Comparison of ENCODE assay signal across 20 mouse cellular contexts in genomic region chr2:66173134-66173533, GRCm38 (mm10). TPM values are rescaled to one million over a fixed set of nuclear protein-coding genes. Genes with fewer than 3 reads are reported as not detected.
DNase-seq lines count a peak whose midpoint lies in the region; ATAC-seq lines count a peak whose summit lies in the region.
"Had no signal": no experiment of that assay in that cellular context is flagged by ENCODE, and none has a peak within 500 bp of the region (broad histone marks: within the 10 kb centered on the region; RNA-seq: fewer than 3 reads in every experiment).

No protein-coding gene starts in this region.

- peaks cover 12% of the 10 kb centered on the region for H3K4me1 ChIP-seq in embryonic facial prominence, embryonic 13.5 days
- H3K4me1 ChIP-seq in embryonic facial prominence, embryonic 10.5 days, result peaks cover 9% of the 10 kb centered on the region
- peaks cover 14% of the 10 kb centered on the region for H3K4me1 ChIP-seq in forebrain, embryonic 14.5 days (ENCODE audit: control insufficient read depth, insufficient read depth, low read length)
- H3K4me1 ChIP-seq: heart, embryonic 15.5 days had no signal

- DNase-seq in embryonic facial prominence, embryonic 10.5 days (ENCODE audit: low spot score), result no peak
- peak; percentile 79 for DNase-seq in layer of hippocampus, adult 11-12 months (ENCODE audit: low spot score)
- DNase-seq in layer of hippocampus, postnatal 10 days (ENCODE audit: low spot score in 2 of 2), result no peak
- peak; percentile 57 for DNase-seq in forebrain, embryonic 14.5 days (ENCODE audit: low spot score)
- DNase-seq in layer of hippocampus, adult 9-10 months (ENCODE audit: low spot score), result peak; percentile 77
- DNase-seq in adrenal gland, postnatal 14 days, result no peak
- no peak for DNase-seq in lung, postnatal 4 days
- DNase-seq: adrenal gland, postnatal 25 days; cerebellum, adult 18-20 months; gastrocnemius, adult 2 months; heart, postnatal 36 days; kidney, postnatal 25 days; thymus, adult 18-20 months; thymus, postnatal 36 days had no signal

- no peaks in the 10 kb centered on the region for H3K9me3 ChIP-seq in embryonic facial prominence, embryonic 13.5 days
- H3K9me3 ChIP-seq in embryonic facial prominence, embryonic 10.5 days, result no peaks in the 10 kb centered on the region
- no peaks in the 10 kb centered on the region for H3K9me3 ChIP-seq in forebrain, embryonic 14.5 days (replicated peaks; ENCODE audit: control insufficient read depth, low read length)
- H3K9me3 ChIP-seq: heart, embryonic 15.5 days; hindbrain, embryonic 15.5 days had no signal

- H3K27me3 ChIP-seq in embryonic facial prominence, embryonic 13.5 days, result no peaks in the 10 kb centered on the region; the same call in 1 of the 2 replicates
- no peaks in the 10 kb centered on the region for H3K27me3 ChIP-seq in embryonic facial prominence, embryonic 10.5 days (replicated peaks; ENCODE audit: low read depth, poor library complexity, severe bottlenecking)
- H3K27me3 ChIP-seq in forebrain, embryonic 14.5 days (replicated peaks; ENCODE audit: control insufficient read depth, insufficient read depth, low read length), result no peaks in the 10 kb centered on the region
- H3K27me3 ChIP-seq: heart, embryonic 15.5 days; hindbrain, embryonic 15.5 days had no signal

- H3K27ac ChIP-seq in embryonic facial prominence, embryonic 13.5 days, result peak overlapping the region; percentile 44; the same call in 1 of the 2 replicates
- H3K27ac ChIP-seq in embryonic facial prominence, embryonic 10.5 days (replicated peaks), result no peak overlapping the region
- H3K27ac ChIP-seq in forebrain, embryonic 14.5 days (ENCODE audit: low read depth, low read length), result no peak overlapping the region
- H3K27ac ChIP-seq: gastrocnemius, adult 2 months; heart, embryonic 15.5 days; hindbrain, embryonic 15.5 days had no signal

- H3K36me3 ChIP-seq in embryonic facial prominence, embryonic 13.5 days, result no peaks in the 10 kb centered on the region
- no peaks in the 10 kb centered on the region for H3K36me3 ChIP-seq in embryonic facial prominence, embryonic 10.5 days (replicated peaks)
- H3K36me3 ChIP-seq in forebrain, embryonic 14.5 days (ENCODE audit: control insufficient read depth, insufficient read depth, low read length), result no peaks in the 10 kb centered on the region
- H3K36me3 ChIP-seq: heart, embryonic 15.5 days; hindbrain, embryonic 15.5 days had no signal

- H3K9ac ChIP-seq in embryonic facial prominence, embryonic 13.5 days, result no peak overlapping the region
- H3K9ac ChIP-seq in forebrain, embryonic 14.5 days (ENCODE audit: low read length), result no peak overlapping the region
- H3K9ac ChIP-seq: heart, embryonic 15.5 days; hindbrain, embryonic 15.5 days had no signal

- peak overlapping the region; percentile 11; the same call in 1 of the 2 replicates for H3K4me2 ChIP-seq in embryonic facial prominence, embryonic 13.5 days
- H3K4me2 ChIP-seq in forebrain, embryonic 14.5 days (ENCODE audit: low read length), result no peak overlapping the region
- H3K4me2 ChIP-seq: heart, embryonic 15.5 days; hindbrain, embryonic 15.5 days; midbrain, embryonic 11.5 days had no signal

- no peak overlapping the region for H3K4me3 ChIP-seq in embryonic facial prominence, embryonic 13.5 days
- no peak overlapping the region for H3K4me3 ChIP-seq in embryonic facial prominence, embryonic 10.5 days
- no peak overlapping the region for H3K4me3 ChIP-seq in forebrain, embryonic 14.5 days (ENCODE audit: low read depth, low read length)
- H3K4me3 ChIP-seq: gastrocnemius, adult 2 months; heart, embryonic 15.5 days; hindbrain, embryonic 15.5 days had no signal

- ATAC-seq in embryonic facial prominence, embryonic 13.5 days (ENCODE audit: insufficient number of reproducible peaks, insufficient read depth, low FRiP score, low TSS enrichment, low read depth), result no peak
- ATAC-seq in forebrain, embryonic 14.5 days, result peak; percentile 74
- ATAC-seq: intestine, embryonic 16.5 days had no signal

- WGBS in embryonic facial prominence, embryonic 13.5 days, result 41% methylated on average over 5 of the region's 5 CpGs
- 78% methylated on average over 5 of the region's 5 CpGs for WGBS in embryonic facial prominence, embryonic 10.5 days
- 65% methylated on average over 5 of the region's 5 CpGs for WGBS in forebrain, embryonic 14.5 days

RNA-seq across cellular contexts. Expression of gene Galnt3, which starts 48.3 kb away (rescaled TPM):
- 2.9 and 5.2 TPM in 2 replicates for polyA plus RNA-seq in embryonic facial prominence, embryonic 13.5 days (2015; fragmentation: Nextera tagmentation; extraction: Ambion mirVana)
- polyA plus RNA-seq in embryonic facial prominence, embryonic 10.5 days (2016; fragmentation: Nextera tagmentation; extraction: Ambion mirVana), result 1.8 and 2.2 TPM in 2 replicates
- 1 to 10 TPM; 3.8 to 4.8 TPM for total RNA-seq in layer of hippocampus, postnatal 10 days (2021)
- 0.63 and 1.6 TPM in 2 replicates for polyA plus RNA-seq in forebrain, embryonic 14.5 days (2014; fragmentation: Nextera tagmentation; extraction: Ambion mirVana)
- 0.83 and 1.1 TPM in 2 replicates for total RNA-seq in adrenal gland, postnatal 14 days (2021)
- total RNA-seq: heart, adult 8-10 months; heart, postnatal 36 days had no signal

Comparison
In these comparisons a context has a peak if more than half of its experiments do, and no peak if none do; other contexts are left out.
1. DNase-seq: peak in layer of hippocampus, adult 11-12 months (single experiment), forebrain, embryonic 14.5 days (single experiment) and layer of hippocampus, adult 9-10 months (single experiment); none in embryonic facial prominence, embryonic 10.5 days (single experiment), layer of hippocampus, postnatal 10 days (0 of 2), adrenal gland, postnatal 14 days (single experiment) and lung, postnatal 4 days (0 of 2).